Mouse (Mus musculus) urinary bladder, postnatal 36 days (tissue): Measurements from ENCODE around the gene Krt90.
"Not testable (repeated sequence)": the region's sequence is repeated elsewhere in the genome, so short reads cannot be mapped to it uniquely, and the experiment has no call there.

Experiments
- DNase-seq, 2 experiments: peaks; one replicate each; pipeline ENCODE4 v3.0.0; 2022; ENCODE audit warnings: low spot score in 2 of 2, mixed read lengths in 1 of 2

Gene Krt90

GRCm38 (mm10) chr15:101517161-101517560 lies 45.6 kb downstream of the Krt90 start, which contains the start of gene Gm49425:
Gm49425 (minus strand) TSS chr15:101517261.
- DNase-seq = not testable (repeated sequence)

GRCm38 (mm10) chr15:101508247-101508646 lies 54.5 kb downstream of the Krt90 start:
- DNase-seq = no peak

- no peak for DNase-seq
These were observed 55.6 kb downstream of the Krt90 start for GRCm38 (mm10) chr15:101506896-101507758.
